Mouse (Mus musculus) liver, embryonic 14.5 days (tissue): ENCODE measurements around the gene Hao2. TPM values are rescaled to one million over a fixed set of nuclear protein-coding genes. Genes with fewer than 3 reads are reported as not detected.

ENCODE experiments used
- ATAC-seq: fragments of 200-750 bp; cut with Nextera tagmentation; 2 replicates; pipeline ENCODE4 v1.8.0; 2017; ENCODE audit warnings: moderate number of reproducible peaks, mild to moderate bottlenecking, moderate library complexity; ENCODE audit not compliant: insufficient read depth
- DNase-seq, 3 experiments: peaks; one replicate each; pipeline ENCODE4 v3.0.0-alpha.2; 2012 to 2013; ENCODE audit warnings: low read depth in 3 of 3, low spot score in 3 of 3
- H3K27ac ChIP-seq: fragments of 300-500 bp; sonication (generic); 2 replicates; pipeline ENCODE4 v1.5.1; 2014; ENCODE audit warnings: moderate library complexity, mild to moderate bottlenecking, control low read depth, inconsistent platforms
- H3K27me3 ChIP-seq: fragments of 300-500 bp; sonication (generic); 2 replicates; pipeline ENCODE4 v1.6.1; 2014; ENCODE audit warnings: mild to moderate bottlenecking, low read length, moderate library complexity; ENCODE audit not compliant: control insufficient read depth, insufficient read depth
- H3K36me3 ChIP-seq: fragments of 300-500 bp; sonication (generic); replicated peaks from 2 replicates; pipeline ENCODE4 v1.6.1; 2014; ENCODE audit warnings: low read depth; ENCODE audit not compliant: control insufficient read depth, insufficient read depth
- H3K4me1 ChIP-seq, 2 experiments: fragments of 200-500 bp in 1 of 2; fragments of 300-500 bp in 1 of 2; sonication (generic) in 1 of 2; replicated peaks; 2 replicates each; pipeline ENCODE4 v1.6.1; 2012 to 2014; ENCODE audit warnings: antibody characterized with exemption in 1 of 2, inconsistent platforms in 1 of 2, low read length in 1 of 2; ENCODE audit not compliant: control insufficient read depth in 2 of 2, insufficient read depth in 2 of 2
- H3K4me2 ChIP-seq: fragments of 300-500 bp; sonication (generic); 2 replicates; pipeline ENCODE4 v1.6.1; 2014; ENCODE audit warnings: low read depth, mild to moderate bottlenecking, control low read depth, moderate library complexity
- H3K4me3 ChIP-seq, 2 experiments: fragments of 200-500 bp in 1 of 2; fragments of 300-500 bp in 1 of 2; sonication (generic) in 1 of 2; 2 replicates each; pipeline ENCODE4 v1.5.1; 2012 to 2014; ENCODE audit warnings: low read depth in 2 of 2, low read length in 2 of 2, mild to moderate bottlenecking in 2 of 2, control low read depth in 1 of 2, inconsistent platforms in 1 of 2, moderate library complexity in 1 of 2; ENCODE audit not compliant: insufficient read depth in 1 of 2
- H3K9ac ChIP-seq: fragments of 300-500 bp; sonication (generic); replicated peaks from 2 replicates; pipeline ENCODE4 v1.6.1; 2014; ENCODE audit warnings: mild to moderate bottlenecking, control low read depth, moderate library complexity
- H3K9me3 ChIP-seq: fragments of 300-500 bp; sonication (generic); 2 replicates; pipeline ENCODE4 v1.6.1; 2016; ENCODE audit warnings: low read length, mixed read lengths; ENCODE audit not compliant: control insufficient read depth
- CTCF ChIP-seq: IDR thresholded peaks from 2 replicates; pipeline ENCODE4 v1.5.1; 2016; ENCODE audit warnings: antibody characterized with exemption, low read depth, control low read depth
- EP300 ChIP-seq: IDR thresholded peaks from 2 replicates; pipeline ENCODE4 v1.6.1; 2016; ENCODE audit warnings: antibody characterized with exemption, low read depth
- WGBS: fragments of 180-500 bp; shearing (Covaris S2); extraction: QIAGEN DNeasy Blood & Tissue Kit; methylation state at CpG from one replicate; pipeline ENCODE4 v1.1.7; 2014; ENCODE audit not compliant: insufficient replicate concordance; 5-methylcytosine and 5-hydroxymethylcytosine counted together
- polyA plus RNA-seq, 2 experiments: library from polyadenylated mRNA; depleted of rRNA in 1 of 2; stranded (reverse) in 1 of 2; unstranded in 1 of 2; fragments of >200 nt; fragmentation: Nextera tagmentation in 1 of 2; extraction: Ambion mirVana in 1 of 2; gene quantifications; 2 replicates each; pipeline versions ENCODE4 v1.2.1 to v1.2.3; 2012 to 2014

Gene Hao2
- polyA plus RNA-seq (2012; rRNA removed) (1.9 and 2.5 TPM in 2 replicates), polyA plus RNA-seq (2014; fragmentation: Nextera tagmentation; extraction: Ambion mirVana) (6.1 and 7.2 TPM in 2 replicates)

- H3K4me1 ChIP-seq: no peaks in the 10 kb centered on the region
- ATAC-seq (no peak), DNase-seq (no peak)
- no peaks in the 10 kb centered on the region for H3K9me3 ChIP-seq
- H3K27ac ChIP-seq: no peak within 1 kb of the TSS
- peak within 1 kb of the TSS; percentile 31 for H3K4me2 ChIP-seq
- 54% methylated on average over 3 of the region's 3 CpGs for WGBS
- no peak for TF ChIP-seq CTCF
- TF ChIP-seq EP300: no peak
- H3K27me3 ChIP-seq: no peaks in the 10 kb centered on the region
- no peak within 1 kb of the TSS for H3K9ac ChIP-seq
- H3K4me3 ChIP-seq: no peak within 1 kb of the TSS
- H3K36me3 ChIP-seq: no peaks in the 10 kb centered on the region
Measured at GRCm38 (mm10) chr3:98893057-98893772, at the start of gene Hao2. Gene Hao2 (minus strand): TSS chr3:98893239.

GRCm38 (mm10) chr3:98941601-98942000 is 48.6 kb upstream of the Hao2 start:
- H3K4me3 ChIP-seq: peak overlapping the region in 1 of 2 experiments; percentile 20; a peak in 2 of 4 replicates
- 19% methylated on average over 10 of the region's 10 CpGs for WGBS

GRCm38 (mm10) chr3:98941066-98941551 is 48.1 kb upstream of the Hao2 start:
- H3K4me1 ChIP-seq: peaks cover 0 to 5% of the 10 kb centered on the region in 2 experiments; a peak in 1 of 4 replicates
- no peak overlapping the region for H3K27ac ChIP-seq
- H3K36me3 ChIP-seq: no peaks in the 10 kb centered on the region
- no peaks in the 10 kb centered on the region for H3K27me3 ChIP-seq
- no peak for DNase-seq
- TF ChIP-seq CTCF (no peak), EP300 (no peak)
- peak overlapping the region in 1 of 2 experiments; percentile 20; a peak in 2 of 4 replicates for H3K4me3 ChIP-seq
- H3K9me3 ChIP-seq: no peaks in the 10 kb centered on the region
- 7% methylated on average over 22 of the region's 24 CpGs for WGBS
- H3K9ac ChIP-seq: no peak overlapping the region
- no peak for ATAC-seq
- H3K4me2 ChIP-seq: peak overlapping the region; percentile 41

More at GRCm38 (mm10) chr3:98941601-98942000, 48.6 kb upstream of the Hao2 start:
- Histone ChIP-seq H3K4me1 (peaks cover 0 to 5% of the 10 kb centered on the region in 2 experiments; a peak in 1 of 4 replicates), H3K27me3 (no peaks in the 10 kb centered on the region), H3K9me3 (no peaks in the 10 kb centered on the region), H3K4me2 (peak overlapping the region; percentile 41), H3K27ac (no peak overlapping the region), H3K9ac (no peak overlapping the region), H3K36me3 (no peaks in the 10 kb centered on the region)
- DNase-seq: no peak
- no peak for ATAC-seq
- TF ChIP-seq EP300: no peak
- no peak for TF ChIP-seq CTCF

- Histone ChIP-seq H3K4me2 (no peak overlapping the region), H3K27ac (no peak overlapping the region), H3K36me3 (no peaks in the 10 kb centered on the region), H3K4me3 (no peak overlapping the region), H3K9ac (no peak overlapping the region), H3K4me1 (peaks cover 0 to 5% of the 10 kb centered on the region in 2 experiments; a peak in 1 of 4 replicates), H3K27me3 (no peaks in the 10 kb centered on the region), H3K9me3 (no peaks in the 10 kb centered on the region)
- no peak for ATAC-seq
- DNase-seq: no peak
- 52% methylated on average over 4 of the region's 4 CpGs for WGBS
- TF ChIP-seq CTCF (no peak), EP300 (no peak)
Measured at GRCm38 (mm10) chr3:98940225-98940624, 47.2 kb upstream of the Hao2 start.

- Histone ChIP-seq H3K4me3 (no peak overlapping the region), H3K27me3 (no peaks in the 10 kb centered on the region), H3K36me3 (no peaks in the 10 kb centered on the region), H3K4me2 (no peak overlapping the region), H3K4me1 (peaks cover 0 to 9% of the 10 kb centered on the region in 2 experiments; a peak in 2 of 4 replicates), H3K27ac (no peak overlapping the region), H3K9me3 (no peaks in the 10 kb centered on the region), H3K9ac (no peak overlapping the region)
- ATAC-seq (no peak), DNase-seq (no peak)
- 65% methylated on average over 3 of the region's 3 CpGs for WGBS
- TF ChIP-seq CTCF (no peak), EP300 (no peak)
Measured at GRCm38 (mm10) chr3:98936446-98936845, 43.4 kb upstream of the Hao2 start.
